15 mouse cellular contexts compared by ENCODE assay signal in genomic region chr12:53338349-53338948, GRCm38 (mm10).
DNase-seq lines count a peak whose midpoint lies in the region; ATAC-seq and TF ChIP-seq lines count a peak whose summit lies in the region.
"Had no signal": no experiment of that assay in that cellular context is flagged by ENCODE, and none has a peak within 500 bp of the region (broad histone marks: within the 10 kb centered on the region; RNA-seq: fewer than 3 reads in every experiment).

No protein-coding gene starts in this region.

- no peak for TF ChIP-seq CTCF in kidney, postnatal 0 days (IDR thresholded peaks at IDR 0.05; ENCODE audit: low read depth)
- no peak for TF ChIP-seq CTCF in forebrain, postnatal 0 days (IDR thresholded peaks at IDR 0.05; ENCODE audit: low read depth)

- no peak for ATAC-seq in kidney, postnatal 0 days (replicated peaks; ENCODE audit: low FRiP score, low read depth)
- ATAC-seq in forebrain, postnatal 0 days = no peak
- no peak for ATAC-seq in neural tube, embryonic 12.5 days (ENCODE audit: low FRiP score, low read depth)
- ATAC-seq: intestine, embryonic 16.5 days; liver, embryonic 12.5 days had no signal

- H3K27me3 ChIP-seq in kidney, postnatal 0 days (ENCODE audit: insufficient read depth, low read length) = no peaks in the 10 kb centered on the region
- H3K27me3 ChIP-seq in forebrain, postnatal 0 days (ENCODE audit: insufficient read depth, low read length) = no peaks in the 10 kb centered on the region
- H3K27me3 ChIP-seq in neural tube, embryonic 12.5 days (replicated peaks) = no peaks in the 10 kb centered on the region
- H3K27me3 ChIP-seq: embryonic facial prominence, embryonic 15.5 days; liver, embryonic 12.5 days had no signal

- peak; percentile 26 for DNase-seq in kidney, postnatal 0 days (ENCODE audit: low spot score)
- no peak for DNase-seq in kidney, adult 18-20 months
- peak; percentile 36 for DNase-seq in embryo, embryonic 9.5 days (ENCODE audit: extremely low spot score)
- DNase-seq in forebrain, postnatal 0 days = peak; percentile 14
- DNase-seq in spleen, postnatal 14 days (ENCODE audit: low spot score in 2 of 2) = no peak
- no peak for DNase-seq in lung, postnatal 36 days
- no peak for DNase-seq in ovary, adult 18-20 months (ENCODE audit: low spot score)
- DNase-seq: adrenal gland, postnatal 14 days; cerebellum, adult 11-12 months; thymus, postnatal 25 days had no signal

- H3K9ac ChIP-seq in kidney, postnatal 0 days (ENCODE audit: low read depth, low read length) = no peak overlapping the region
- H3K9ac ChIP-seq in forebrain, postnatal 0 days = no peak overlapping the region
- no peak overlapping the region for H3K9ac ChIP-seq in neural tube, embryonic 12.5 days
- H3K9ac ChIP-seq: embryonic facial prominence, embryonic 15.5 days; liver, embryonic 12.5 days had no signal

- H3K27ac ChIP-seq in kidney, postnatal 0 days = no peak overlapping the region
- no peak overlapping the region for H3K27ac ChIP-seq in forebrain, postnatal 0 days (ENCODE audit: low read depth, low read length)
- H3K27ac ChIP-seq in neural tube, embryonic 12.5 days = no peak overlapping the region
- H3K27ac ChIP-seq: embryonic facial prominence, embryonic 15.5 days; liver, embryonic 12.5 days had no signal

- no peaks in the 10 kb centered on the region for H3K9me3 ChIP-seq in kidney, postnatal 0 days (replicated peaks; ENCODE audit: low read length)
- no peaks in the 10 kb centered on the region for H3K9me3 ChIP-seq in forebrain, postnatal 0 days (ENCODE audit: low read length)
- H3K9me3 ChIP-seq in neural tube, embryonic 12.5 days = no peaks in the 10 kb centered on the region
- H3K9me3 ChIP-seq: embryonic facial prominence, embryonic 15.5 days; liver, embryonic 12.5 days had no signal

- H3K36me3 ChIP-seq in kidney, postnatal 0 days (ENCODE audit: insufficient read depth, low read length) = no peaks in the 10 kb centered on the region
- no peaks in the 10 kb centered on the region for H3K36me3 ChIP-seq in forebrain, postnatal 0 days (ENCODE audit: insufficient read depth)
- H3K36me3 ChIP-seq in neural tube, embryonic 12.5 days = no peaks in the 10 kb centered on the region
- H3K36me3 ChIP-seq: embryonic facial prominence, embryonic 15.5 days; liver, embryonic 12.5 days had no signal

- 36% methylated on average over 14 of the region's 14 CpGs for WGBS in kidney, postnatal 0 days
- 26% methylated on average over 14 of the region's 14 CpGs for WGBS in forebrain, postnatal 0 days
- WGBS in neural tube, embryonic 12.5 days = 20% methylated on average over 14 of the region's 14 CpGs

- H3K4me3 ChIP-seq in kidney, postnatal 0 days (replicated peaks; ENCODE audit: low read depth, low read length) = no peak overlapping the region
- H3K4me3 ChIP-seq in forebrain, postnatal 0 days (ENCODE audit: low read depth, low read length) = no peak overlapping the region
- no peak overlapping the region for H3K4me3 ChIP-seq in neural tube, embryonic 12.5 days
- H3K4me3 ChIP-seq: embryonic facial prominence, embryonic 15.5 days; liver, embryonic 12.5 days had no signal

- no peak overlapping the region for H3K4me2 ChIP-seq in kidney, postnatal 0 days (ENCODE audit: low read length)
- H3K4me2 ChIP-seq in forebrain, postnatal 0 days (ENCODE audit: low read depth) = no peak overlapping the region
- H3K4me2 ChIP-seq in neural tube, embryonic 12.5 days (replicated peaks) = 0 out of 2 replicates have a peak overlapping the region, but pooled peaks have one; percentile 18
- H3K4me2 ChIP-seq: embryonic facial prominence, embryonic 15.5 days; heart, embryonic 11.5 days; liver, embryonic 12.5 days had no signal

- H3K4me1 ChIP-seq in kidney, postnatal 0 days (replicated peaks; ENCODE audit: insufficient read depth, low read length) = no peaks in the 10 kb centered on the region
- H3K4me1 ChIP-seq in forebrain, postnatal 0 days (ENCODE audit: insufficient read depth) = peaks cover 4% of the 10 kb centered on the region; the same call in 1 of the 2 replicates
- peaks cover 13% of the 10 kb centered on the region; the same call in 1 of the 2 replicates for H3K4me1 ChIP-seq in neural tube, embryonic 12.5 days
- H3K4me1 ChIP-seq: embryonic facial prominence, embryonic 15.5 days; liver, embryonic 12.5 days had no signal

Comparison
In these comparisons a context has a peak if more than half of its experiments do, and no peak if none do; other contexts are left out.
1. DNase-seq: peak in kidney, postnatal 0 days (single experiment), embryo, embryonic 9.5 days (single experiment) and forebrain, postnatal 0 days (single experiment); none in kidney, adult 18-20 months (single experiment), spleen, postnatal 14 days (0 of 2), lung, postnatal 36 days (single experiment) and ovary, adult 18-20 months (single experiment).